Mouse (Mus musculus) kidney, adult 2 months (tissue): ENCODE results near the gene Plekha6.

Experiments used
- CTCF ChIP-seq: fragments of 200-500 bp; conservative IDR thresholded peaks from 2 replicates; pipeline ENCODE4 v1.5.1; 2011; ENCODE audit warnings: low read depth, mild to moderate bottlenecking, control low read depth, low read length, moderate library complexity, mixed read lengths; ENCODE audit not compliant: insufficient read depth, insufficient read length
- POLR2A ChIP-seq: fragments of 200-500 bp; IDR thresholded peaks from one replicate; pipeline ENCODE4 v1.6.1; 2011; ENCODE audit warnings: low read depth, low read length, control low read depth

DNA sequence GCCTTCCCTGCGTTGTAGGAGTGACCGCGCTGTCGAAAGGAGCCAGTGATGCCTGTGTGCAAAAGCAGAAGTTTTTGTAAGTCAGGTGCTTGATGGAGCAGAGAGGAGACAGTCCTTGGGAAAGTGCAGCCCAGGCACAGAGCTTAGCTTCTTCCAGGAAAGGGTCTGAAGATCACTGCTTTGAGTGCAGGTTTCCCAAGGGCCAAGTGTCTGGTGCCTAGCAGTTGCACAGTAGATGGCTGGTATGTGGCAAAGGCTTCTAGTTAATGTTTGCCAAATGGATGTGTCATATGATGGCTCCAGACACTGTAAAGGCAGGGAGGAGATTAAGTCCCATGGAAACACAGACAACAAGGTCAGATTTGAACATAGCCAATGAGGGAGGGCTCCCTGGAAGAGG is 49.9 kb downstream of the Plekha6 start:
- no peak for TF ChIP-seq POLR2A
- TF ChIP-seq CTCF, result no peak
